In genomic region chr17:24550416-24551049, GRCm38 (mm10) we compare ENCODE assay signal across 8 mouse cellular contexts. TPM values are rescaled to one million over a fixed set of nuclear protein-coding genes. Genes with fewer than 3 reads are reported as not detected.
DNase-seq lines count a peak whose midpoint lies in the region; ATAC-seq lines count a peak whose summit lies in the region.

No protein-coding gene starts in this region.

- under 1% methylated on average over 44 of the region's 44 CpGs for WGBS in intestine, embryonic 16.5 days
- under 1% methylated on average over 44 of the region's 44 CpGs for WGBS in limb, embryonic 13.5 days
- under 1% methylated on average over 44 of the region's 44 CpGs for WGBS in midbrain, embryonic 13.5 days

- peak; percentile 73 for ATAC-seq in intestine, embryonic 16.5 days
- peak; percentile 70 for ATAC-seq in limb, embryonic 13.5 days (ENCODE audit: low FRiP score, low read depth)
- ATAC-seq in midbrain, embryonic 13.5 days, result peak; percentile 91

- peak overlapping the region; percentile 93 for H3K9ac ChIP-seq in intestine, embryonic 16.5 days (ENCODE audit: low read depth, low read length)
- peak overlapping the region; percentile 96 for H3K9ac ChIP-seq in limb, embryonic 13.5 days
- peak overlapping the region; percentile 87 for H3K9ac ChIP-seq in midbrain, embryonic 13.5 days (replicated peaks)

- peak; percentile 70 to 81 for DNase-seq in left cerebral cortex, adult 18-20 months (ENCODE audit: low spot score in 2 of 2)
- no peak for DNase-seq in left cerebral cortex, adult 11 months (ENCODE audit: low spot score)
- peak; percentile 91 for DNase-seq in embryo, embryonic 11 days
- DNase-seq in gastrocnemius, postnatal 36 days, result peak; percentile 73 to 80
- DNase-seq in spleen, postnatal 4 days (ENCODE audit: low spot score in 2 of 2), result peak; percentile 75 to 89

- H3K4me3 ChIP-seq in intestine, embryonic 16.5 days (ENCODE audit: low read length), result peak overlapping the region; percentile 89
- H3K4me3 ChIP-seq in limb, embryonic 13.5 days, result peak overlapping the region; percentile 95
- H3K4me3 ChIP-seq in midbrain, embryonic 13.5 days (replicated peaks), result peak overlapping the region; percentile 65

- no peaks in the 10 kb centered on the region for H3K27me3 ChIP-seq in intestine, embryonic 16.5 days (replicated peaks; ENCODE audit: control insufficient read depth, insufficient read depth, low read length)
- H3K27me3 ChIP-seq in limb, embryonic 13.5 days, result no peaks in the 10 kb centered on the region
- H3K27me3 ChIP-seq in midbrain, embryonic 13.5 days, result peaks cover 15% of the 10 kb centered on the region

- H3K4me1 ChIP-seq in intestine, embryonic 16.5 days (ENCODE audit: control insufficient read depth, insufficient read depth, low read length), result peaks cover 23% of the 10 kb centered on the region
- peaks cover 29% of the 10 kb centered on the region for H3K4me1 ChIP-seq in limb, embryonic 13.5 days
- peaks cover 35% of the 10 kb centered on the region for H3K4me1 ChIP-seq in midbrain, embryonic 13.5 days (replicated peaks)

- H3K4me2 ChIP-seq in intestine, embryonic 16.5 days (ENCODE audit: low read depth, low read length), result peak overlapping the region; percentile 78
- H3K4me2 ChIP-seq in limb, embryonic 13.5 days (replicated peaks), result peak overlapping the region; percentile 80
- peak overlapping the region; percentile 86 for H3K4me2 ChIP-seq in midbrain, embryonic 13.5 days (replicated peaks)

- no peaks in the 10 kb centered on the region for H3K9me3 ChIP-seq in intestine, embryonic 16.5 days (ENCODE audit: control insufficient read depth, low read length)
- no peaks in the 10 kb centered on the region for H3K9me3 ChIP-seq in limb, embryonic 13.5 days
- no peaks in the 10 kb centered on the region for H3K9me3 ChIP-seq in midbrain, embryonic 13.5 days

- intact Hi-C loops in gastrocnemius, postnatal 36 days (cut with DNase I), result no loop called here

- H3K27ac ChIP-seq in intestine, embryonic 16.5 days (ENCODE audit: low read length), result peak overlapping the region; percentile 96
- H3K27ac ChIP-seq in limb, embryonic 13.5 days, result peak overlapping the region; percentile 97
- peak overlapping the region; percentile 95 for H3K27ac ChIP-seq in midbrain, embryonic 13.5 days

- H3K36me3 ChIP-seq in intestine, embryonic 16.5 days (ENCODE audit: control insufficient read depth, insufficient read depth, low read length), result no peaks in the 10 kb centered on the region
- no peaks in the 10 kb centered on the region for H3K36me3 ChIP-seq in limb, embryonic 13.5 days
- no peaks in the 10 kb centered on the region for H3K36me3 ChIP-seq in midbrain, embryonic 13.5 days

RNA-seq across cellular contexts. Expression of gene Pkd1, which starts 0.9 kb away (rescaled TPM):
- total RNA-seq in left cerebral cortex, adult 18-20 months (2021), result 10 to 100 TPM; 67.5 to 71.2 TPM
- 10 to 100 TPM; 19.8 to 20.3 TPM for total RNA-seq in gastrocnemius, postnatal 36 days (2021)
- 12.2 and 13.5 TPM in 2 replicates for polyA plus RNA-seq in intestine, embryonic 16.5 days (2015; fragmentation: Nextera tagmentation; extraction: Ambion mirVana)
- 22.3 and 36.6 TPM in 2 replicates for polyA plus RNA-seq in limb, embryonic 13.5 days (2015; fragmentation: Nextera tagmentation; extraction: Ambion mirVana)
- 17.7 and 19.4 TPM in 2 replicates for polyA plus RNA-seq in midbrain, embryonic 13.5 days (2015; fragmentation: Nextera tagmentation; extraction: Ambion mirVana)

RNA-seq across cellular contexts. Expression of gene Rab26, which starts 16.5 kb away (rescaled TPM):
- 10 to 100 TPM; 45.8 to 50.0 TPM for total RNA-seq in left cerebral cortex, adult 18-20 months (2021)
- total RNA-seq in gastrocnemius, postnatal 36 days (2021), result under 1 TPM in 1 of 2 experiments, not detected in 1; 0.20 TPM
- 5.2 and 6.6 TPM in 2 replicates for polyA plus RNA-seq in intestine, embryonic 16.5 days (2015; fragmentation: Nextera tagmentation; extraction: Ambion mirVana)
- 3.4 TPM in 2 replicates for polyA plus RNA-seq in limb, embryonic 13.5 days (2015; fragmentation: Nextera tagmentation; extraction: Ambion mirVana)
- 2.9 TPM in 2 replicates for polyA plus RNA-seq in midbrain, embryonic 13.5 days (2015; fragmentation: Nextera tagmentation; extraction: Ambion mirVana)

RNA-seq across cellular contexts. Expression of gene Traf7, which starts 22.8 kb away (rescaled TPM):
- total RNA-seq in left cerebral cortex, adult 18-20 months (2021), result 10 to 100 TPM; 64.2 to 83.9 TPM
- total RNA-seq in gastrocnemius, postnatal 36 days (2021), result 10 to 100 TPM; 23.7 to 30.2 TPM
- polyA plus RNA-seq in intestine, embryonic 16.5 days (2015; fragmentation: Nextera tagmentation; extraction: Ambion mirVana), result 81.9 and 87.6 TPM in 2 replicates
- polyA plus RNA-seq in limb, embryonic 13.5 days (2015; fragmentation: Nextera tagmentation; extraction: Ambion mirVana), result 96.2 and 103 TPM in 2 replicates
- polyA plus RNA-seq in midbrain, embryonic 13.5 days (2015; fragmentation: Nextera tagmentation; extraction: Ambion mirVana), result 97.3 and 106 TPM in 2 replicates
